Comparison of ENCODE assay signal across 7 mouse cellular contexts in the genomic region with DNA sequence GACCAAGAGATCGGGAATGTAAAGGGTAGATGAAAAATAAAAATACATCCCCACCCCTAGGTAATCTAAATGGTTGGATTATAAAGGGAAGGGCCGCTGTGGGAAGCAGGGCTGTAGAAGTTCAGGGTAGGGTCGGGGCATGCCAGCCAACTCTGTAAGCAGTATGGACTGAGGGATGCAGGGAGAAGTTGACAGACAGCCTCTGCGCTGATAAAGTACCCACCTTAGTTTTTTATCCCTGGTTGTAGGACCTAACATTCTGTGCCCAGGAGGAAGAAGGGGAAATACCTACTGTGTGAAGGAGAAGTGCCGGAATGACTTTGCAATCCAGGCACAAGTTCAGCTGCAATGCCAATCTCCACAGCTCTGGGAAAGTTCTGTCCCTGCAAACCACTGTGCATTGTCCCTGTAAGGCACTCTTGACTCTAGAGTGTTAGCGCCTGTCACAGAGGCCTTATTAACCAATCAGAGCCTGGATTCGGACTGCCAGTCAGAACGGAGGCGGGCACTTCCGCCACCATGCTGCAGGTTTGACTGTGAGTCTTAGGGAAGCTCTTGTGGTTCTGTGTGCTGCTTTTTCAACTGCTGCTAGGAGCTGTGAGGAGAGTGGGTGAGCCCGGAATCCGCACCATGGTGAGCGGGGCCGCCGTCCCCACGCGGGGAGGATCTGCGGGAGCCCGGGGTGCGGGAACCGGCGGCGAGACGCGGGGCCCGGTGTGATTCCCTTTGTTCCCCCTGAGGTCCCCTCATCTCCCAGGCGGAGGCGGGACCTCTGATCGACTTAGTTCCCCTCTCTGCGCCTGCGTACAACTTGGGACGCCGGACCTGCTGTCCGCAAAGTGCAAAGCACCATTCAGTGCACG. TPM values are rescaled to one million over a fixed set of nuclear protein-coding genes. Genes with fewer than 3 reads are reported as not detected.
DNase-seq lines count a peak whose midpoint lies in the region; ATAC-seq lines count a peak whose summit lies in the region.

Gene Zfp873 (plus strand): TSS at position 527 of the 863 bp plus-strand sequence.

- H3K36me3 ChIP-seq in embryonic facial prominence, embryonic 10.5 days (replicated peaks): peaks cover 34% of the 10 kb centered on the region
- H3K36me3 ChIP-seq in limb, embryonic 11.5 days (ENCODE audit: control insufficient read depth, insufficient read depth, low read length): no peaks in the 10 kb centered on the region; the same call in 1 of the 2 replicates
- peaks cover 19% of the 10 kb centered on the region for H3K36me3 ChIP-seq in midbrain, embryonic 14.5 days (ENCODE audit: control insufficient read depth, insufficient read depth, low read length)

- no peaks in the 10 kb centered on the region for H3K4me1 ChIP-seq in embryonic facial prominence, embryonic 10.5 days
- H3K4me1 ChIP-seq in limb, embryonic 11.5 days (ENCODE audit: control insufficient read depth, insufficient read depth, low read length): no peaks in the 10 kb centered on the region
- no peaks in the 10 kb centered on the region for H3K4me1 ChIP-seq in midbrain, embryonic 14.5 days (ENCODE audit: control insufficient read depth, insufficient read depth, low read length)

- peak; percentile 97 for DNase-seq in adrenal gland, postnatal 14 days
- DNase-seq in embryonic facial prominence, embryonic 10.5 days (ENCODE audit: low spot score): peak; percentile 93
- DNase-seq in heart, adult 11 months: peak; percentile 100
- DNase-seq in kidney, adult 18-20 months: peak; percentile 93
- peak; percentile 90 for DNase-seq in limb, embryonic 11.5 days (ENCODE audit: low spot score)
- peak; percentile 97 for DNase-seq in midbrain, embryonic 14.5 days
- peak; percentile 86 to 90 for DNase-seq in spleen, adult 18-20 months

- peak within 1 kb of the TSS; percentile 39 for H3K4me2 ChIP-seq in limb, embryonic 11.5 days (ENCODE audit: low read depth, severe bottlenecking)
- H3K4me2 ChIP-seq in midbrain, embryonic 14.5 days (ENCODE audit: low read length): peak within 1 kb of the TSS; percentile 53

- ATAC-seq in limb, embryonic 11.5 days (ENCODE audit: insufficient number of reproducible peaks, low FRiP score, low TSS enrichment, low read depth): peak; percentile 98
- peak; percentile 99 for ATAC-seq in midbrain, embryonic 14.5 days (ENCODE audit: low FRiP score, low TSS enrichment)

- no peaks in the 10 kb centered on the region for H3K27me3 ChIP-seq in embryonic facial prominence, embryonic 10.5 days (replicated peaks; ENCODE audit: low read depth, poor library complexity, severe bottlenecking)
- no peaks in the 10 kb centered on the region for H3K27me3 ChIP-seq in limb, embryonic 11.5 days (ENCODE audit: control insufficient read depth, insufficient read depth, low read length)
- H3K27me3 ChIP-seq in midbrain, embryonic 14.5 days (ENCODE audit: control insufficient read depth, insufficient read depth, low read length): no peaks in the 10 kb centered on the region

- H3K4me3 ChIP-seq in embryonic facial prominence, embryonic 10.5 days: peak within 1 kb of the TSS; percentile 75
- peak within 1 kb of the TSS; percentile 50 for H3K4me3 ChIP-seq in limb, embryonic 11.5 days (ENCODE audit: low read depth, low read length)
- peak within 1 kb of the TSS; percentile 71 for H3K4me3 ChIP-seq in midbrain, embryonic 14.5 days (replicated peaks; ENCODE audit: low read depth, low read length)

- 10% methylated on average over 35 of the region's 35 CpGs for WGBS in embryonic facial prominence, embryonic 10.5 days
- WGBS in limb, embryonic 11.5 days: 11% methylated on average over 34 of the region's 35 CpGs
- WGBS in midbrain, embryonic 14.5 days: 9% methylated on average over 35 of the region's 35 CpGs

- peak within 1 kb of the TSS; percentile 98 for H3K27ac ChIP-seq in embryonic facial prominence, embryonic 10.5 days (replicated peaks)
- H3K27ac ChIP-seq in limb, embryonic 11.5 days (replicated peaks; ENCODE audit: low read depth, low read length): peak within 1 kb of the TSS; percentile 57
- peak within 1 kb of the TSS; percentile 98 for H3K27ac ChIP-seq in midbrain, embryonic 14.5 days (replicated peaks; ENCODE audit: low read depth, low read length)

- peaks cover 56% of the 10 kb centered on the region for H3K9me3 ChIP-seq in embryonic facial prominence, embryonic 10.5 days
- peaks cover 27% of the 10 kb centered on the region for H3K9me3 ChIP-seq in limb, embryonic 11.5 days (ENCODE audit: control insufficient read depth, low read length)
- H3K9me3 ChIP-seq in midbrain, embryonic 14.5 days (ENCODE audit: control insufficient read depth, low read length): peaks cover 42% of the 10 kb centered on the region

- H3K9ac ChIP-seq in limb, embryonic 11.5 days (ENCODE audit: low read length): peak within 1 kb of the TSS; percentile 70
- peak within 1 kb of the TSS; percentile 87 for H3K9ac ChIP-seq in midbrain, embryonic 14.5 days (replicated peaks; ENCODE audit: low read length)

RNA-seq across cellular contexts. Expression of gene Zfp873, which starts in this region (rescaled TPM):
- 6.9 and 8.0 TPM in 2 replicates for total RNA-seq in adrenal gland, postnatal 14 days (2021)
- 17.2 and 18.6 TPM in 2 replicates for polyA plus RNA-seq in embryonic facial prominence, embryonic 10.5 days (2016; fragmentation: Nextera tagmentation; extraction: Ambion mirVana)
- polyA plus RNA-seq in limb, embryonic 11.5 days (2014; fragmentation: Nextera tagmentation; extraction: Ambion mirVana): 15.2 and 18.0 TPM in 2 replicates
- polyA plus RNA-seq in midbrain, embryonic 14.5 days (2014; fragmentation: Nextera tagmentation; extraction: Ambion mirVana): 15.5 and 17.9 TPM in 2 replicates

Comparison
In these comparisons a context has a peak if more than half of its experiments do, and no peak if none do; other contexts are left out.
1. Peak in every context shown above with its lines: DNase-seq, ATAC-seq, H3K4me3 ChIP-seq and H3K27ac ChIP-seq.